Mouse (Mus musculus) embryonic facial prominence, embryonic 11.5 days (tissue): ENCODE measurements around the gene Slc7a11. TPM values are rescaled to one million over a fixed set of nuclear protein-coding genes. Genes with fewer than 3 reads are reported as not detected.
A peak's percentile ranks its signal among the peaks of the same experiment; 100 is the strongest.

Source experiments
- ATAC-seq: fragments of 200-750 bp; cut with Nextera tagmentation; replicated peaks from 2 replicates; pipeline ENCODE4 v1.8.0; 2017; ENCODE audit warnings: low read depth; ENCODE audit not compliant: insufficient number of reproducible peaks, low FRiP score, low TSS enrichment
- DNase-seq: peaks from one replicate; pipeline ENCODE4 v3.0.0-alpha.2; 2015; ENCODE audit warnings: low spot score
- H3K27ac ChIP-seq: fragments of 300-500 bp; sonication (generic); replicated peaks from 2 replicates; pipeline ENCODE4 v1.5.1; 2014; ENCODE audit warnings: mild to moderate bottlenecking, low read depth, low read length, control low read depth
- H3K27me3 ChIP-seq: fragments of 300-500 bp; sonication (generic); 2 replicates; pipeline ENCODE4 v1.6.1; 2014; ENCODE audit warnings: mild to moderate bottlenecking, low read length, moderate library complexity, mixed read lengths; ENCODE audit not compliant: control insufficient read depth, insufficient read depth
- H3K36me3 ChIP-seq: fragments of 300-500 bp; sonication (generic); replicated peaks from 2 replicates; pipeline ENCODE4 v1.6.1; 2014; ENCODE audit warnings: low read depth, mild to moderate bottlenecking, low read length, moderate library complexity, mixed read lengths; ENCODE audit not compliant: control insufficient read depth, insufficient read depth
- H3K4me1 ChIP-seq: fragments of 300-500 bp; sonication (generic); 2 replicates; pipeline ENCODE4 v1.6.1; 2014; ENCODE audit warnings: low read length, mixed read lengths; ENCODE audit not compliant: control insufficient read depth, insufficient read depth
- H3K4me2 ChIP-seq: fragments of 300-500 bp; sonication (generic); 2 replicates; pipeline ENCODE4 v1.6.1; 2014; ENCODE audit warnings: low read depth, mild to moderate bottlenecking, control low read depth, low read length, moderate library complexity
- H3K4me3 ChIP-seq: fragments of 300-500 bp; sonication (generic); 2 replicates; pipeline ENCODE4 v1.5.1; 2014; ENCODE audit warnings: low read depth, low read length, control low read depth
- H3K9ac ChIP-seq: fragments of 300-500 bp; sonication (generic); replicated peaks from 2 replicates; pipeline ENCODE4 v1.6.1; 2014; ENCODE audit warnings: mild to moderate bottlenecking, control low read depth, low read length
- H3K9me3 ChIP-seq: fragments of 300-500 bp; sonication (generic); replicated peaks from 2 replicates; pipeline ENCODE4 v1.6.1; 2016; ENCODE audit warnings: mild to moderate bottlenecking, low read length, inconsistent platforms, mixed read lengths; ENCODE audit not compliant: control insufficient read depth
- WGBS: fragments of 180-500 bp; shearing (Covaris S2); extraction: QIAGEN DNeasy Blood & Tissue Kit; methylation state at CpG from one replicate; pipeline ENCODE4 v1.1.7; 2014; 5-methylcytosine and 5-hydroxymethylcytosine counted together
- polyA plus RNA-seq: library from polyadenylated mRNA; unstranded; fragments of >200 nt; fragmentation: Nextera tagmentation; extraction: Ambion mirVana; gene quantifications from 2 replicates; pipeline ENCODE4 v1.2.1, GENCODE M21; 2014

Slc7a11 gene
- polyA plus RNA-seq, 1 experiment from 2014 or later, result 1.5 TPM

DNA sequence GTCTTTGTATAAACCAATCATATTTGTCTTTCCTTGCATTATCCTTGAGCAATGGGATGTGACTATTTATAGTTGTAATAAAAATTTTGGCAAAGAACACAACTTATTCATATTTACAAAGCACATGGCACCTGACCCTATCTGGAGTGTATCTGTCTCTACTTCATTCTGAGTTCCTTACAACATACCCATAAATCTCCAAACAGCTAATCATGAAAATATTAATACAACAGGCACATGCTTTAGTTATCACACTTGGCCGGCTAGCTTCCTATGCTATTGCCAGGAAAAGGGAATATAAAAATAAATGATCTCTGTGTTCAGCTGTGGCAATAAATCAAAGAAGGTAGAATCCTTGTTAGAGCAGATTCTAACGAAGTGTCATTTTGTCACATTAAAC, 257.5 kb downstream of the Slc7a11 start:
- no peak overlapping the region for H3K9ac ChIP-seq
- no peaks in the 10 kb centered on the region for H3K4me1 ChIP-seq
- H3K9me3 ChIP-seq, result no peaks in the 10 kb centered on the region
- ATAC-seq, result no peak
- 91% methylated on average over 2 of the region's 2 CpGs for WGBS
- no peak overlapping the region for H3K27ac ChIP-seq
- no peak for DNase-seq
- H3K36me3 ChIP-seq, result no peaks in the 10 kb centered on the region
- no peak overlapping the region for H3K4me3 ChIP-seq
- no peak overlapping the region for H3K4me2 ChIP-seq
- no peaks in the 10 kb centered on the region for H3K27me3 ChIP-seq

DNA sequence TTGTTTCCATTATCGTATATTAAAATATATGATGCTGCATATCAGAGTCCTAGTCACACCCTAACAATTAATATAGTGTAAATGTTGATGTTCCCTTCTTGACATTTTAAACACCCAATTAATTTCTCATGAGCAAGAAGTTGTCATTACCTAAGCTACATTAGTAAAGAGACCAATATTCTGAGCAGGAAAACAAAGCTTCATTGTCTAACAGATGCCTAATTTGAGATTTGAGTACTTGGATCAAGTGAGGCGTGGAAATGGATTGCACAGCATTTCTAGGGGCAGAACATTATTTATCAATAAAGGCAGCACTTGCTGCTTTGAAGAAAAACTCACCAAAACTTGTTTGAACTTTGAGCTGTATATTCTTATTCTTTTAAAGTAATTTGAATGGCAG, 282.7 kb downstream of the Slc7a11 start:
- DNase-seq, result no peak
- no peak overlapping the region for H3K4me3 ChIP-seq
- no peaks in the 10 kb centered on the region for H3K27me3 ChIP-seq
- H3K9me3 ChIP-seq, result no peaks in the 10 kb centered on the region
- H3K4me1 ChIP-seq, result no peaks in the 10 kb centered on the region
- H3K27ac ChIP-seq, result no peak overlapping the region
- ATAC-seq, result no peak
- no peaks in the 10 kb centered on the region for H3K36me3 ChIP-seq
- 76% methylated on average over 2 of the region's 2 CpGs for WGBS
- H3K9ac ChIP-seq, result no peak overlapping the region
- no peak overlapping the region for H3K4me2 ChIP-seq

GRCm38 (mm10) chr3:50144144-50144543, 299.3 kb downstream of the Slc7a11 start:
- DNase-seq (no peak), ATAC-seq (no peak)

GRCm38 (mm10) chr3:50138319-50138718, 305.1 kb downstream of the Slc7a11 start:
- ATAC-seq (no peak), DNase-seq (no peak)
- 79% methylated on average over 3 of the region's 3 CpGs for WGBS
- no peak overlapping the region for H3K4me3 ChIP-seq
- no peak overlapping the region for H3K4me2 ChIP-seq
- no peak overlapping the region for H3K27ac ChIP-seq
- no peaks in the 10 kb centered on the region for H3K4me1 ChIP-seq
- H3K9ac ChIP-seq, result no peak overlapping the region
- H3K36me3 ChIP-seq, result no peaks in the 10 kb centered on the region
- no peaks in the 10 kb centered on the region for H3K9me3 ChIP-seq
- no peaks in the 10 kb centered on the region for H3K27me3 ChIP-seq

More at GRCm38 (mm10) chr3:50144144-50144543, 299.3 kb downstream of the Slc7a11 start:
- Histone ChIP-seq H3K9me3 (no peaks in the 10 kb centered on the region), H3K9ac (no peak overlapping the region), H3K27me3 (no peaks in the 10 kb centered on the region), H3K36me3 (no peaks in the 10 kb centered on the region), H3K4me2 (no peak overlapping the region), H3K4me1 (no peaks in the 10 kb centered on the region), H3K27ac (no peak overlapping the region), H3K4me3 (no peak overlapping the region)

- Histone ChIP-seq H3K36me3 (no peaks in the 10 kb centered on the region), H3K4me2 (no peak overlapping the region), H3K9me3 (no peaks in the 10 kb centered on the region), H3K9ac (no peak overlapping the region), H3K4me1 (no peaks in the 10 kb centered on the region), H3K4me3 (no peak overlapping the region), H3K27ac (no peak overlapping the region), H3K27me3 (no peaks in the 10 kb centered on the region)
- WGBS, result 80% methylated on average over 5 of the region's 5 CpGs
- DNase-seq (no peak), ATAC-seq (no peak)
Measured at GRCm38 (mm10) chr3:50132204-50132603, 311.2 kb downstream of the Slc7a11 start.

DNA sequence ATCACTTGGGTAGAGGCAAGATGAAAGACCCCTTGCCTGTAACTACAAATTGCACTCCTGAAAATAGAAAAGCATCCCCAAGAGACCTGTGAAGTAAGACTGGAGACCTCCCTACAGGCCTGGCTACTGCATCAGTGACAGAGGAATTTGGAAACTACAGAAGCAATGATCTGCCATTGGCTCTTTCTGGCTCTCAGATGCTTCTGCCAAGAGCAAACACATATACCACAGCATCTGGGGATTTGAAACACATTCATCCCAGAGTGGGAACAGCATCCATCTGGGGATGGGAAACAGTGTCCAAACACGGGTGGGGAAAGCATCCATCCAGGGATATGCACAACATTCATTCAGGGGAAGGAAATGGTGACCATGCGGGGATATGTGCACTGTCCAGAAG, 313.1 kb downstream of the Slc7a11 start:
- 79% methylated on average over 2 of the region's 2 CpGs for WGBS
- ATAC-seq (no peak), DNase-seq (no peak)
- H3K9ac ChIP-seq, result no peak overlapping the region
- no peak overlapping the region for H3K27ac ChIP-seq
- no peaks in the 10 kb centered on the region for H3K27me3 ChIP-seq
- H3K4me2 ChIP-seq, result no peak overlapping the region
- H3K4me1 ChIP-seq, result no peaks in the 10 kb centered on the region
- no peaks in the 10 kb centered on the region for H3K9me3 ChIP-seq
- no peak overlapping the region for H3K4me3 ChIP-seq
- H3K36me3 ChIP-seq, result no peaks in the 10 kb centered on the region

- Histone ChIP-seq H3K27ac (no peak overlapping the region), H3K9me3 (no peaks in the 10 kb centered on the region), H3K4me3 (no peak overlapping the region), H3K9ac (no peak overlapping the region), H3K4me2 (no peak overlapping the region), H3K4me1 (no peaks in the 10 kb centered on the region), H3K27me3 (no peaks in the 10 kb centered on the region), H3K36me3 (no peaks in the 10 kb centered on the region)
- DNase-seq (peak; percentile 31), ATAC-seq (no peak)
- 55% methylated on average over 1 of the region's 1 CpGs for WGBS
Measured at GRCm38 (mm10) chr3:50121001-50121400, 322.4 kb downstream of the Slc7a11 start.

DNA sequence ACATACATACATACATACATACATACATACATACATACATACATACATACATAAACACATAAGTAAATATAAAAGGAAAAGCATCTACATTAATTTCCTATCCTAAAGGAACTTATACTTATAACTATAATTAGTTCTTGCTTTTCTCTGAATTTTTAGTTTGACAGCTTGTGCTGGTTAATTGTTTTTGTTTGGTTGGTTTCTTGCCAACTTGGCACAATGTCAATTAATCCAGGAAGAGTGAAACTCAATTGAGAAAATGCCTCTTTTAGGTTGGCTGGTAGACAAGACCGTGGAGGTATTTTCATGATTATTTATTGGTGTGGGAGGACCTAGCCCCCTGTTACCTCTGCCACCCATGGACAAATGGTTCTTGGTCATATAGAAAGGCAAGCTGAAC, 327.1 kb downstream of the Slc7a11 start:
- no peak for DNase-seq
- 83% methylated on average over 1 of the region's 1 CpGs for WGBS
- Histone ChIP-seq H3K4me3 (no peak overlapping the region), H3K9ac (no peak overlapping the region), H3K36me3 (no peaks in the 10 kb centered on the region), H3K9me3 (no peaks in the 10 kb centered on the region), H3K4me1 (no peaks in the 10 kb centered on the region), H3K27ac (no peak overlapping the region), H3K4me2 (no peak overlapping the region), H3K27me3 (no peaks in the 10 kb centered on the region)
- ATAC-seq, result no peak
